Mouse (Mus musculus): Measurements from ENCODE around the gene Ulk4.

Gene Ulk4

DNA sequence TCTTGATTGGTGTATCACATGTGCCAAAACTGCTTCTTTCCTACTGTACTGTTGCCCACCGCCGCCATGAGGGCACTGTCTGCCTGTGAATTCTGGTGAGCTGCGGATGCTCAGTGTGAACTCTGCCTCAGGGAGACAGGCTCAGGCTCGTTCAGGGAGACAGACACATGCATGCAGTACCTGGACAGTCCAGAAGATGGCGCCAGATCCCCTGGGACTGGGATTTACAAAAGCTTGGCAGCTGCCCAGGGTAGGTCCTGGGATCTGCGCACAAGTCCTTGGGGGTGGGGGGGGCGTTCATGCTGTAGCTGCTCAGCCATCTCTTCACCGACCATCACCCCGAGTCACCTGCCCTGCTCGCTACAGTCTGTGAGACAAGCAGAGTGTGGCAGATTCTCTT is 168.9 kb downstream of the Ulk4 start:
- in situ Hi-C loops (cut with MboI, MseI) = loop anchor here (10.0 kb wide), 1 partner anchor 137 kb away; no protein-coding TSS in a partner anchor

- in situ Hi-C loops (cut with MboI, MseI) = loop anchor here (10.0 kb wide), 1 partner anchor 137 kb away; no protein-coding TSS in a partner anchor
Measured at GRCm38 (mm10) chr9:121107643-121108042, 169.4 kb downstream of the Ulk4 start.

DNA sequence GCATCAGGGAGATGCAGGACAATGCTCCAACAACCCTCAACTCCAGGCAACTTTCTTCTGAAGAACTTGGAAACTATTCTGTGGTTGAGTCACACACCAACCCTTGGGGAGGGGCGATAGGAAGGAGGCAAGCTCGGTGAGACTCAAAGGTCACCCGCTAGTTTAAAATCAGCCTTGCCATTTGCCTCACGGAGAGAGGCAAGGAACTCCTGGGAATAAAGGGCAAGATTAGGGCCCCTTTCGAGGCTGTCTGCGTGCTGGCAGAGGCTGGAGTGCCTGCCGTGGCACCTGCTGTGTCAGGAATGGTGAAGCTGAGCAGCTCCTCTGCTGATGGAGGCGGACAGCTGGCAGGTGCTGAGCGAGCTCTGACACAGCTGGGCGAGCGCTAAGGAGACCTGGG is 169.9 kb downstream of the Ulk4 start:
- in situ Hi-C loops (cut with MboI, MseI) = loop anchor here (10.0 kb wide), 1 partner anchor 138 kb away; no protein-coding TSS in a partner anchor

DNA sequence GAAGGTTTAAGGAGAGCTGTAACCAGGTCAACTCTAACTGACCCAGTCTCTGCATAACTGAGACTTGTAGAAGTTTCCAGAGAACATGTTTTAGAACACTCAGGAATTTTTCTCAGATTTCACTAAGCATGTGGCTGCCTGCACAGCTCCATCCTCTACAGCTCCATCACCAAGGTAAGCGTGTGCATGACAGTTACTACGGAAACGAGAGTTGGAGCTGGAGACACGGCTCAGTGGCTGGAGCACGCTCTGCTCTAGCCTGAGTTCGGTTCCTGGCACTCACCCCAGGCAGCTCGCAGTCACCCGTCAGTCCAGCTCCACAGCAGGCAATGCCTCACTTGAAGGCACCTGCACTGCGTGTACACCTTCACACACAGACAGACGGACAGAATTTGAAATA is 175.5 kb downstream of the Ulk4 start:
- in situ Hi-C loops (cut with MboI, MseI) = loop anchor here (10.0 kb wide), 1 partner anchor 143 kb away; no protein-coding TSS in a partner anchor

DNA sequence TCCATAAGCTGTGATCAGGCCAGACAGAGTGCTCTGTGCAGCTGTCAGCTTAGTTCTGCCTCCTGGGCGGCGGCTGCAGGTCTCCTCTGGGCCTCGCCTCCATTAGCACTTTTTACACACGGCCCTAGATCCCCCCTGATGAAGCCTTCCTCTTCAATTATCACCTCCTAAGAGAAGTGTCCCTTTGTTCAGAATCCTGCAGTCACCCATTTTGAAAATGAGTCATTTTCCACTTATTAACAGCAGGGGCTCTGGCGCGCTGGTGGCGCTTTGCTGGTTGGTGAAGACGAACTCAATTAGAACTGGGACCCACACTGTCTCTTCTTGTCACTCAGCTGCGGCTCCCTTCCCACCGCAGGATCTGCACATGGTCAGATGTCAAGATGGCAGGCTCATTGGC is 177.5 kb downstream of the Ulk4 start:
- in situ Hi-C loops (cut with MboI, MseI) = no loop called here

GRCm38 (mm10) chr9:121093760-121094159 is 183.2 kb downstream of the Ulk4 start:
- in situ Hi-C loops (cut with MboI, MseI) = no loop called here

DNA sequence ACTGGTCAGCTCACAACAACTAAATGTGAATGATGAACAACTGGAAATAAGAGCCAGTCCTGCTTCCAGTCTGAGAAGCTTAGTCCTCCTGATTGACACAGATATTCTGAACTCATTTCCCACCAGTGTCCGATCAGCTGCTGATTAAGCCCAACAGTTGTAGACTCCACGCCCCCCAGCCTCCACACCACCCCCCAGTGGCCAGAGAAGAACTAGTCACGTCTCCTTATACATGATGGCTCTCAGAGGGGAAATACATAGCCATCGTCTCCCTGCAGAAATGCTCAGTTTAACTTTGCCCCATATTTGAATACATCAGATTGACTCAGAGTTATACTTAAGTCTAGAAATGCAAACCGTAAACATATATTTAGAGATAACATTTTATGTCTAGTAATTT is 184.4 kb downstream of the Ulk4 start:
- in situ Hi-C loops (cut with MboI, MseI) = no loop called here

- in situ Hi-C loops (cut with MboI, MseI) = no loop called here
Measured at GRCm38 (mm10) chr9:121091016-121091735, 185.8 kb downstream of the Ulk4 start.

- in situ Hi-C loops (cut with MboI, MseI) = no loop called here
Measured at GRCm38 (mm10) chr9:121087661-121088060, 189.3 kb downstream of the Ulk4 start.

DNA sequence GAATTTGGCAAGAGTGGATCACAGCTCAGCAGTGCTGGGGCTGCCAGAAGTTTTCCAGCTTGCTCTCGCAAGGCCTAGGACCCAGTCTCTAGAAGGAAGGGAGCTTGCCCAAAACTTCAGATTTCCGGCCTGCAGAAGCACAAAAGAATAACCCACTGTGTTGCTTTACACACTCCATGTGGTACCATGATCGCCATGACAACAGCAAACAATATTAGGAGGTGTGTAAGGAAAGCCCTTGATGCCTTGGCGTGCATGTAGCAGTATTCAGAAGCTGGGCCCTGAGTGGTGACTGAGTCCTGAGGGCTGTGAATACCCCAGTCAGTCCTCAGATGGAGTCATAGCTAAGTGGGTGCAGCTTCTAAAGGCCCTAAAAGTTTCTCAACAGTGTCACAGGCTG is 192.8 kb downstream of the Ulk4 start:
- in situ Hi-C loops (cut with MboI, MseI) = no loop called here

DNA sequence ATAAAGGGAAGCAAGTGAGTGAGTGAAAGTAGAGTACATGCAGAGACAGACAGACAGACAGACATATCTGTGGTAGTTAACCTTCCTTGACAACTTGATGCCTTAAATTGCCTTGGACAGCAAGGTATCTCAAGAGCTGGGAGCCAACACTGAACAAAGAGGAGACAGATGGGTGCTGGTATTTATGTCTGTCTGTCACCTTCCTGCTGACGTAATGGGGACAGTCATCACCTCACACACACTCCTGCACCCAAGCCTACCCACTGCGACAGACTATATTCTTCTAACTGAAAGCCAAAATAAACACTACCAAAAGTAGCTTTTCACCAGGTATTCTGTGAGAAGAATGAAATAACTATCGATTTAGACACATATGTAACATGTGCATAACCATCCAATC is 196.2 kb downstream of the Ulk4 start:
- in situ Hi-C loops (cut with MboI, MseI) = no loop called here

GRCm38 (mm10) chr9:121080413-121080812 is 196.6 kb downstream of the Ulk4 start:
- in situ Hi-C loops (cut with MboI, MseI) = no loop called here

- in situ Hi-C loops (cut with MboI, MseI) = no loop called here
Measured at GRCm38 (mm10) chr9:121079388-121080088, 197.5 kb downstream of the Ulk4 start.

GRCm38 (mm10) chr9:121076291-121076690 is 200.7 kb downstream of the Ulk4 start:
- in situ Hi-C loops (cut with MboI, MseI) = no loop called here

DNA sequence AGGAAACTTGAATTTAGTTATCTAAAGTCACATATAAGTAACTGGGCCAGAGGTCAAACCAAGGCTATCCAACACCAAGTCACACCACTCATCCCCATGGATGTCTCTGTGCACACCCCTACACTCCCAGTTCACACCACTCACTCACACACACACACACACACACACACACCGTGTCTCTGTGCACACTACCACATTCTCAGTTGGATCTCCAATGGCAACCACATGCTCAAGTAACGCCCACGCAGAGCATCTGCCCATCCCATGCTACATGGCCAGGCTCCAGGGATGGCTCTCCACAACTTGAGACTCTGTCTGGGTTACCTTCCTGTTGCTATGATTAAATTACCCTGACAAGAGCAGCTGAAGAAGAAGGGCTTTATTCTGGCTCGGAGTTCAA is 201.8 kb downstream of the Ulk4 start:
- in situ Hi-C loops (cut with MboI, MseI) = no loop called here

DNA sequence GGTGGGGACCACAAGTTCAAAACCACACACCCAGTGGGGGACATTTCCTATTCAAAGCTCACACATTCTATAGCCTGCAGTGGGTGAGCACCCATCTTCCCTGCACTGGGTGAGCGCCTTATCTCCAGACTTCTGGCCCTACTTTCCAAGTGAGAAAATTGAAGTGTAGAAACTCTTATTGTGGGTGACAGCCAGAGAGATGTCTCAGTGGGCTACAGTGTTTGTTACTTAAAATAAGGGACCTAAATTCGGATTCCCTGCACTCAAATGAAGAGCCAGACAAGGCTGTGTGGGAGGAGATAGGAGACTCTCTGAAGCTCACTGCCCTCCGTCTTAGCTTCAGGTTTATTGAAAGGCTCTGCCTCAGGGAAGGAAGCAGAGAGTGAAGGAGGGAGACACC is 202.3 kb downstream of the Ulk4 start:
- in situ Hi-C loops (cut with MboI, MseI) = no loop called here

GRCm38 (mm10) chr9:121072127-121072757 is 204.8 kb downstream of the Ulk4 start:
- in situ Hi-C loops (cut with MboI, MseI) = no loop called here

- in situ Hi-C loops (cut with MboI, MseI) = no loop called here
Measured at GRCm38 (mm10) chr9:121071461-121072126, 205.4 kb downstream of the Ulk4 start.

- in situ Hi-C loops (cut with MboI, MseI) = no loop called here
Measured at GRCm38 (mm10) chr9:121071050-121071449, 205.9 kb downstream of the Ulk4 start.

- in situ Hi-C loops (cut with MboI, MseI) = no loop called here
Measured at GRCm38 (mm10) chr9:121068115-121068514, 208.9 kb downstream of the Ulk4 start.

- in situ Hi-C loops (cut with MboI, MseI) = no loop called here
Measured at GRCm38 (mm10) chr9:121067043-121067442, 210.0 kb downstream of the Ulk4 start.

DNA sequence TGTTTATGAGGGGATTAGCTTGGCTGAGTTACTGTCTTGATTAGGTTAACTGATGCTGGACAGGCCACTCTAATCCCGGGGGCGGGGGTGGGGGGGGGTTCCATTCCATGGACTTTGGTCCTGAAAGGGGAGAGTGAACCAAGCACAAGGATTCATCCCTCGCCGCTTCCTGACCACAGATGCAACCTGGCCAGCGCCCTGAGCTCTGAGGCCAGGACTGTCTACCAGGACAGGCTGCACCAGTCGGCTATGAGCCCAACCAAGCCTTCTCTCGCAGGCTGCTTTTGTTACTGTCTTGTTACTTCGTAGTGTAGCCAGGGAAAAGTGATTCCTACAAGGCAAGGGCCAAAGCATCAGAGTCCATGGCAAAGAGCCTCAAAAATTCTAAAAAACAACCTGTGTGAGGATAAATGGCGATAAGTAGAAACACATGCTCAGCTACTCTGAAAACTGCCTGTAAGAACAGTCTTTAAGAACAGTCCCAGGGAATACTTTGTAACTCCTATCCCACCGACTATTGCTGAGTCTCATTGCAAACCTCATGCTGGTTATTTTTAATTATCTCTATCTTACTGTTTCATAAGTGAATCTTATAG is 211.5 kb downstream of the Ulk4 start:
- in situ Hi-C loops (cut with MboI, MseI) = no loop called here

Measured in T-helper 2 cell (primary cell).